Mouse (Mus musculus) right cerebral cortex, postnatal 14 days (tissue): ENCODE results near the gene Ddx19b.
"Not testable (repeated sequence)": the region's sequence is repeated elsewhere in the genome, so short reads cannot be mapped to it uniquely, and the experiment has no call there.

Experiments
- DNase-seq: peaks from one replicate; pipeline ENCODE4 v3.0.0; 2022

Gene Ddx19b

GRCm38 (mm10) chr8:111033482-111034215, 2.1 kb upstream of the Ddx19b start:
- peak; percentile 97 for DNase-seq

- DNase-seq, result no peak
Measured at GRCm38 (mm10) chr8:111032916-111033315, 1.4 kb upstream of the Ddx19b start, which contains the start of gene Aars. TSS of gene Aars (plus strand) at chr8:111033144.

- no peak for DNase-seq
Measured at GRCm38 (mm10) chr8:111030045-111030444, 1.5 kb downstream of the Ddx19b start.

GRCm38 (mm10) chr8:111029589-111029988, 2.0 kb downstream of the Ddx19b start:
- DNase-seq, result no peak

GRCm38 (mm10) chr8:111027391-111027937, 4.1 kb downstream of the Ddx19b start:
- peak; percentile 90 for DNase-seq

GRCm38 (mm10) chr8:111026609-111027008, 4.9 kb downstream of the Ddx19b start:
- DNase-seq, result not testable (repeated sequence)

- DNase-seq, result not testable (repeated sequence)
Measured at GRCm38 (mm10) chr8:111010230-111010991, 21.1 kb downstream of the Ddx19b start.

GRCm38 (mm10) chr8:110997547-110998531, 33.7 kb downstream of the Ddx19b start, which contains the start of gene Ddx19a:
TSS of gene Ddx19a (minus strand) at chr8:110997800.
- peak; percentile 90 for DNase-seq

GRCm38 (mm10) chr8:110996641-110997430, 34.7 kb downstream of the Ddx19b start:
- DNase-seq, result no peak

- DNase-seq, result no peak
Measured at GRCm38 (mm10) chr8:110990017-110990416, 41.5 kb downstream of the Ddx19b start.

- no peak for DNase-seq
Measured at GRCm38 (mm10) chr8:110987805-110988744, 43.5 kb downstream of the Ddx19b start.

- no peak for DNase-seq
Measured at GRCm38 (mm10) chr8:110981304-110981703, 50.2 kb downstream of the Ddx19b start.

GRCm38 (mm10) chr8:110977987-110978386, 53.6 kb downstream of the Ddx19b start:
- not testable (repeated sequence) for DNase-seq

GRCm38 (mm10) chr8:110976532-110976931, 55.0 kb downstream of the Ddx19b start:
- not testable (repeated sequence) for DNase-seq

GRCm38 (mm10) chr8:110969910-110970770, 61.4 kb downstream of the Ddx19b start:
- peak; percentile 92 for DNase-seq

GRCm38 (mm10) chr8:110967326-110967725, 64.2 kb downstream of the Ddx19b start:
- DNase-seq, result no peak

GRCm38 (mm10) chr8:110966586-110966985, 65.0 kb downstream of the Ddx19b start:
- DNase-seq, result no peak

GRCm38 (mm10) chr8:110965594-110965993, 66.0 kb downstream of the Ddx19b start:
- peak; percentile 33 for DNase-seq

GRCm38 (mm10) chr8:110964666-110965065, 66.9 kb downstream of the Ddx19b start:
- DNase-seq, result no peak
